Mouse (Mus musculus) lung, adult 2 months (tissue): Measurements from ENCODE around the gene Npw.

ENCODE experiments used
- CTCF ChIP-seq: fragments of 200-500 bp; IDR thresholded peaks from 2 replicates; pipeline ENCODE4 v1.5.1; 2011; ENCODE audit warnings: mild to moderate bottlenecking, low read length, control low read depth; ENCODE audit not compliant: insufficient read depth
- POLR2A ChIP-seq: fragments of 200-500 bp; IDR thresholded peaks from 2 replicates; pipeline ENCODE4 v1.6.1; 2011; ENCODE audit warnings: low read depth, mild to moderate bottlenecking, control low read depth, low read length, borderline replicate concordance; ENCODE audit errors: extremely low read depth

DNA sequence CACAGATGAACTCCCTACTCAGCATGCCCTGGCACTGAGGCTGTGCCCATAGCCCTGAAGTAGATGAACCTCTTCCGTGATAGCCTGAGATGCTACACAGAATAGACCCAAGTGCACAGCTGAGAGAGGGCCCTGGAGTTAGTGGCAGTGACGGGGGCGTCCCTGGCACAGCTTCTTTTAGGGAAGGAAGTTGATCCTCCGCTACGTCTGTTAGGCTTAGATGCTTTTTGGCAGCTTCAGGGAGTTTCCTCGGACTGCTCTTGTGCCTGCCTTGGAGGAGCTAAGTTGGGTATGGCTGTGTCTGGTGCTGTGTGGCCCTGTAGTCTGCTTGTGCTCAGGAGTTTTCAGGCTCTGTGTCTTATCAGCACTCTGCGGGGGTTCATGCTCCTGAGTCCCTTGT is 16.0 kb upstream of the Npw start:
- TF ChIP-seq CTCF (no peak), POLR2A (no peak)
